Mouse (Mus musculus): ENCODE results near the gene Cypt1.

Gene Cypt1

DNA sequence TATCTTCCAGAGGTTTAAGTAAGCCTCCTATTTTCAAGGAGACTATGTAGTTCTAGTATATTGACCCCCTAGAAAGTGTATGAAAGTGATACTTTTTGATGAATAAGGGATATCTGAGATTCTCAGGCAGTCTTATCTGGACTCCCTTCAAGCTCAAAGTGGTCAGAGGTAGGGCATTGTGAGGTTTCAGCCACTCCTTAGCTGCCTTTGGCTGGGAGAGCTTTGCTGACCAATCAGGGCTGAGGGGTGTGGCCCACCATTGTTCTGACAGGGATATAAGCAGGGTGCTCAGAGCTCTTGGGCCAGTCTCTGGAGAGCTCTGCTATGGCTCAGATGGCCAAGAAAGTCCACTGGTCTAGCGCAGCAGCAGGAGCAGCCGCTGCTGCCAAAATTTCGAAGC lies at the start of gene Cypt1:
Cypt1 (plus strand) TSS at position 301 of the 400 bp plus-strand sequence.
- DNase-seq, result no peak

GRCm38 (mm10) chrX:16546806-16547205 lies 24.1 kb downstream of the Cypt1 start:
- no peak for DNase-seq

GRCm38 (mm10) chrX:16557061-16557460 lies 34.4 kb downstream of the Cypt1 start:
- peak in 1 of 2 experiments; percentile 3 for DNase-seq

GRCm38 (mm10) chrX:16558501-16558900 lies 35.8 kb downstream of the Cypt1 start:
- peak; percentile 17 to 40 for DNase-seq
